Mouse (Mus musculus): ENCODE measurements at regions not wholly inside any gene's neighbourhood (a gene's known extent, or its start where the extent isn't known, plus 50 kb on each side); places are given as distances from the start of the nearest gene placed in this dataset.

DNA sequence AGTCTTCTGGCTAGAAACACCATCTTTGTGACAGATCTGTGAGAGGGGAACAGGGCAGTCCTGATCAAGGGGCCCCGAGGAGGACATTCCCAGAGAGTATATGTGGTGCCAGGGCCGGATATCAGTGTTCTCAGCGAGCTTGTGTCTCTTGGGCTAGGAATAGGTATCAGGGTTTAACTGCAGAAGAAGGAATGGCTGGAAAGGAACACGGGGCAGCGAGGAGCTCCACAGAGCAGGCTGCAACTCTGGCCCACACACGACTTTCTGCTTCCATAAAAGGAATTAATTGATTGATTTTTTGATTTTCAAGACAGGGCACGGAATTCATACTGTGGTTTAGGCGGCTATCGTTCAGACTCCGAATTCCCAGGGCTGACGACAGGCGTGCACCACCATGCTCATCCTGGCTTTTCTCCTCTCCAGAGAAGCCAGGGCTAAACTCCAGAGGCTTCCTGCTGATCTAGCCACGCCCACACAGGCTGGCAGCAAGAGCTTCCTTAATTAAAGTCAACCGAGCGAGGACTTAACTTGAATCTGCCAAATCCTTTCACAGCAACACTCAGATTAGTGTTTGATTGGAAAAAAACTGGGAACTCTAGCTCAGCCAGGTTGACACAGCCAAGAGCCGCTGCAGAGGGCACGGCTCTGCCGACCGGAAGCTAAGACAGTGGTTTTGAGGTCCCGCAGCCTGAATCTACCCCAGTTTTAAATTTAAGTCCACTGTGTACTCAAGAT is 97.9 kb downstream of the Bach1 start:
- TF ChIP-seq CTCF (IDR thresholded peaks at IDR 0.05; ENCODE audit: low read depth, low read length) (no peak), POLR2A (IDR thresholded peaks at IDR 0.05; ENCODE audit: extremely low read depth, insufficient read depth, low read length) (no peak)
